In the genomic region with DNA sequence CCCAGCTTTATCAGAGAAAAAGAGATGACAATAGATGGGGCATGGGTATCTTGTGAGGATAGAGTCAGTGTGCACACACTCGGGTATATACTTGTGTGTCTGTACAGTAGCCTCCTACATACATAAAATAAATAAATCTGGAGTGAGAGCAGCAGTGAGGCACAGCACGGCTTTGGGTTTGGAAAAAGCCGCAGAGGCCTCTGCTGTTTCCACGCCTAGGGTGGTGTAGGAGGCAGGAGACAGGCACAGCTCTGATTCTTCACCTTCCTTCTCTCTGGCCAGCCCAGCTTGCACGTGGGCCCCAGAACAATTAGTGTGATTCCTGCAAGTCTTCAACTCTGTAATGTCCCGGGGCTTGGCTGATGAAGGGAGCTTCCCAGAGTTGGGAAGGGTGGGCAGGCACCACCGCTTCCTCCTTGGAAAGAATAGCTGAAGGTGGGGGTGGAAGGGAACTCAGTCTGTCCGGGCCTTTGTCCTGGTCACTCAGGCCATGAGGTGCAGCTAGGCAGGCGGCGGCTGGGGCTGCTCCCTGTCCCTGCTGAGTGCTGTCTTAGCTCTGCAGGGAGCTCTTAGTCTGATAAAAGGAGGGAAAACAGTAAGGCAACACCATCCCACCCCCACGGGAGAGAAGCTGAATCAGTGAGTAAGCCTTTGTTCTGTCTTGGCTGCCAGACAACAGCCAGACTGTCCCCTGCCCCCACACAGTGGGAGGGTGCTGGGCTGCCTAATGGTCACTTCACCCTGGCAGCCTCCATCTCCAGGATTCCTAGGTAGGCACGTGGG, we compare ENCODE assay signal across 8 mouse cellular contexts. TPM values are rescaled to one million over a fixed set of nuclear protein-coding genes. Genes with fewer than 3 reads are reported as not detected.
DNase-seq lines count a peak whose midpoint lies in the region; ATAC-seq and TF ChIP-seq lines count a peak whose summit lies in the region.

No protein-coding gene starts in this region.

- H3K27ac ChIP-seq in embryonic facial prominence, embryonic 12.5 days, result peak overlapping the region; percentile 70; the same call in 1 of the 2 replicates
- peak overlapping the region; percentile 68 for H3K27ac ChIP-seq in midbrain, embryonic 14.5 days (replicated peaks; ENCODE audit: low read depth, low read length)

- peaks cover 35% of the 10 kb centered on the region for H3K36me3 ChIP-seq in E14TG2a.4 (ENCODE audit: insufficient read depth, low read length)
- H3K36me3 ChIP-seq in embryonic facial prominence, embryonic 12.5 days, result 0 out of 2 replicates have a peak, but pooled peaks cover 3% of the 10 kb centered on the region
- peaks cover 21% of the 10 kb centered on the region; the same call in 1 of the 2 replicates for H3K36me3 ChIP-seq in midbrain, embryonic 14.5 days (ENCODE audit: control insufficient read depth, insufficient read depth, low read length)

- peak; percentile 93 for DNase-seq in NIH3T3 (ENCODE audit: low read depth)
- DNase-seq in heart, postnatal 10 days, result peak; percentile 77 to 83
- DNase-seq in layer of hippocampus, postnatal 14 days (ENCODE audit: low spot score in 2 of 2), result peak; percentile 59 to 68
- peak; percentile 68 for DNase-seq in midbrain, embryonic 14.5 days
- peak; percentile 72 for DNase-seq in telencephalon, adult 2 months (ENCODE audit: low read depth, low spot score)

- no peak overlapping the region for H3K4me2 ChIP-seq in embryonic facial prominence, embryonic 12.5 days (replicated peaks)
- 0 out of 2 replicates have a peak overlapping the region, but pooled peaks have one; percentile 10 for H3K4me2 ChIP-seq in midbrain, embryonic 14.5 days (ENCODE audit: low read length)

- 13% methylated on average over 12 of the region's 12 CpGs for WGBS in embryonic facial prominence, embryonic 12.5 days
- WGBS in midbrain, embryonic 14.5 days, result 4% methylated on average over 12 of the region's 12 CpGs

- peak; percentile 71 for ATAC-seq in embryonic facial prominence, embryonic 12.5 days (ENCODE audit: insufficient number of reproducible peaks, insufficient read depth, low FRiP score, low TSS enrichment)
- ATAC-seq in midbrain, embryonic 14.5 days (ENCODE audit: low FRiP score, low TSS enrichment), result peak; percentile 68
- no peak for ATAC-seq in activated CD4-positive, CD25-positive, alpha-beta regulatory T cell, adult 4 months

- no peaks in the 10 kb centered on the region for H3K27me3 ChIP-seq in E14TG2a.4 (ENCODE audit: insufficient read depth, low read length)
- H3K27me3 ChIP-seq in embryonic facial prominence, embryonic 12.5 days, result no peaks in the 10 kb centered on the region
- H3K27me3 ChIP-seq in midbrain, embryonic 14.5 days (ENCODE audit: control insufficient read depth, insufficient read depth, low read length), result no peaks in the 10 kb centered on the region

- intact Hi-C loops in heart, postnatal 10 days (cut with DNase I), result no loop called here

- H3K9ac ChIP-seq in embryonic facial prominence, embryonic 12.5 days, result 0 out of 2 replicates have a peak overlapping the region, but pooled peaks have one; percentile 27
- peak overlapping the region; percentile 25; the same call in 1 of the 2 replicates for H3K9ac ChIP-seq in midbrain, embryonic 14.5 days (replicated peaks; ENCODE audit: low read length)

- H3K4me3 ChIP-seq in E14TG2a.4 (replicated peaks; ENCODE audit: low read length), result peak overlapping the region; percentile 45
- no peak overlapping the region for H3K4me3 ChIP-seq in embryonic facial prominence, embryonic 12.5 days
- no peak overlapping the region for H3K4me3 ChIP-seq in midbrain, embryonic 14.5 days (replicated peaks; ENCODE audit: low read depth, low read length)

- peaks cover 84% of the 10 kb centered on the region for H3K4me1 ChIP-seq in E14TG2a.4 (replicated peaks; ENCODE audit: low read depth, low read length)
- H3K4me1 ChIP-seq in embryonic facial prominence, embryonic 12.5 days, result peaks cover 21% of the 10 kb centered on the region; the same call in 1 of the 2 replicates
- H3K4me1 ChIP-seq in midbrain, embryonic 14.5 days (ENCODE audit: control insufficient read depth, insufficient read depth, low read length), result peaks cover 16% of the 10 kb centered on the region

- peaks cover 9% of the 10 kb centered on the region; the same call in 1 of the 2 replicates for H3K9me3 ChIP-seq in E14TG2a.4 (ENCODE audit: low read length)
- H3K9me3 ChIP-seq in embryonic facial prominence, embryonic 12.5 days, result no peaks in the 10 kb centered on the region
- no peaks in the 10 kb centered on the region for H3K9me3 ChIP-seq in midbrain, embryonic 14.5 days (ENCODE audit: control insufficient read depth, low read length)

- no peak for TF ChIP-seq CTCF in E14TG2a.4 (conservative IDR thresholded peaks at IDR 0.05; ENCODE audit: low read length)

RNA-seq across cellular contexts. Expression of gene Pik3ip1, which starts 7.2 kb away (rescaled TPM):
- polyA plus RNA-seq in embryonic facial prominence, embryonic 12.5 days (2016; fragmentation: Nextera tagmentation; extraction: Ambion mirVana), result 12.4 and 15.1 TPM in 2 replicates
- total RNA-seq in heart, postnatal 10 days (2021), result 10 to 100 TPM; 25.2 to 31.0 TPM
- 10 to 100 TPM; 29.5 to 35.1 TPM for total RNA-seq in layer of hippocampus, postnatal 14 days (2021)
- polyA plus RNA-seq in midbrain, embryonic 14.5 days (2014; fragmentation: Nextera tagmentation; extraction: Ambion mirVana), result 20.2 and 21.2 TPM in 2 replicates
- polyA plus RNA-seq in activated CD4-positive, CD25-positive, alpha-beta regulatory T cell, adult 4 months (2017; shearing (Covaris generic)), result 10 to 100 TPM; 32.9 to 53.5 TPM

RNA-seq across cellular contexts. Expression of gene Patz1, which starts 48.7 kb away (rescaled TPM):
- polyA plus RNA-seq in embryonic facial prominence, embryonic 12.5 days (2016; fragmentation: Nextera tagmentation; extraction: Ambion mirVana), result 84.3 and 85.3 TPM in 2 replicates
- total RNA-seq in heart, postnatal 10 days (2021), result 10 to 100 TPM; 34.9 to 38.5 TPM
- total RNA-seq in layer of hippocampus, postnatal 14 days (2021), result 10 to 100 TPM; 50.3 to 50.4 TPM
- polyA plus RNA-seq in midbrain, embryonic 14.5 days (2014; fragmentation: Nextera tagmentation; extraction: Ambion mirVana), result 61.9 and 78.7 TPM in 2 replicates
- 10 to 100 TPM; 13.3 to 15.6 TPM for polyA plus RNA-seq in activated CD4-positive, CD25-positive, alpha-beta regulatory T cell, adult 4 months (2017; shearing (Covaris generic))
